Mouse (Mus musculus): ENCODE data around the gene Atp10a.
A peak's percentile ranks its signal among the peaks of the same experiment; 100 is the strongest.

Atp10a gene

DNA sequence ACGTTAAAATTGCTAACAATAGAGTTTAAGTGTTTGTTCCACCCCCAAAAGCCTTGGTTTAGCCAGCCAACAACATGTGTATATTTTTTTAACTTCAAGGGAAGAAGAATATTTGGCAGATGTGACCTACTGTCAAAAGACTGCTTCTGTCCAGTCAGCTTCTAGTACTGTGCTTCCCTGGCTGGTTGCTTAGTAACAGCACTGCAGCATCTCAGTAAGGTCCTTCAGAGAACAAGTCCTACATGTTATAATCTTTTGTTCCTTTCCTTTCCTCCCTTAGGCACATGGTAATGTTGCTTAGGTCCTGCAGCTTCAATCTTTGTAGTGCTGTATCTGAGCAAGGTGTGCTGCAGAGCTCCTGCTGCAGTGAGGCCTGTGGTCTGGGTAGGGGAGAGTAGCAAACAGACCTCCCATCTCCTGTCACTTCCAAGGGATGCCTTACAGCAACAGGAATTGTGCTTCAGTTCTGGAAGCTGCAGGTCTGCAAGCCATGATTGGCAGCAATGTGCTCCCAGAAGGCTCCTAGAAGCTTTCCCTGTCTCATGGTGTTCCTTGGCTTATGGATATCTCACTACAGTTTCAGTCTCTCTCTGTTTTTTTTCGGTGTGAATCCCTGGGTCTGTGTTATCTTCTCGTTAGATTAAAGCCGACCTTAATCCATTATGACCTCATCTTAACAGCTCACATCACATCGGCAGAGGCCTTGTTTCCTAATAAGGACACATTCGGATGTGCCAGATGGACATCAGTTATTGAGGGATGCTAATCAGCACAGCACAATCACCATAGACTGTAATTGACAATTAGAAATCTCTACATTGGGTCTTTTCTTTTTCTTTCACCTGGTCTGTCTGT, 34.3 kb downstream of the Atp10a start:
- DNase-seq (ENCODE audit: inconsistent ontology term): no peak

- peak; percentile 39 for DNase-seq (ENCODE audit: inconsistent ontology term)
Observed at GRCm38 (mm10) chr7:58690997-58691596, 35.1 kb downstream of the Atp10a start.

DNA sequence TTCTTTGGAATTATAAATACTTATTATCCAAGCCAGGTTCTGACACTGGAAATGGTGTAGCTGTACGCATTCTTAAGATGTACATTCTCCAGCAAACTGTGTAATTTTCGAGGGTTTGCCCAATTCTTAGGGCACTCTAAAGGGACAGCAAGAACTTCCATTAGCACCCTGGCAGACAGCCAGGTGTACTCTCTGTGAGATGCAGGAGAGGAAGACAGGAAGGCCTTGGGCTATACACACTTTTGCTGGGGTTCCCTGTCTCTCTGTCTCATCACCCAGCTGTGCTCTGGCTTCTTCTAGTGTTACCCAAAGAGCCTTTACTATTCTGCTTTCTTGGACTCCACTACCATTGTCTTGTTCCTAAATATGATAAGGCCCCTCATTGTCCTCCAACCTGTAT, 36.7 kb downstream of the Atp10a start:
- no peak for DNase-seq (ENCODE audit: inconsistent ontology term)

DNA sequence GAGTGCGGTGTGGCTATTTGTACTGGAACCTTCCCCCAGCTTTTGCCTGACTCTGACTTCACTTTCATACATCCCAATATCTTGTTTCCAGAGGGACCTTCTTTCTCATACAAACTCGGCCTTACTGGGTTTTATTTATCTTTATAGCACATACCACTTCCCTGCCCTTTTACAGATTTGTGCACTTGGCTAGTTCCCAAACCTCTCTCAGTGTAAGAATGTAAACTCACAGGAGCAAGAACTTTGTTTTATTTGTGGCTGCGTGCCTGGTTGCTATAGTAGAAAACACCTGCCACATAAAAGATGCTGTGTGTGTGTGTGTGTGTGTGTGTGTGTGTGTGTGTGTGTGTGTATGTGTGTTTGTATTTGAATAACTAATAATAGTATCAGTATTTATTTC, 37.4 kb downstream of the Atp10a start:
- peak; percentile 49 for DNase-seq (ENCODE audit: inconsistent ontology term)

DNA sequence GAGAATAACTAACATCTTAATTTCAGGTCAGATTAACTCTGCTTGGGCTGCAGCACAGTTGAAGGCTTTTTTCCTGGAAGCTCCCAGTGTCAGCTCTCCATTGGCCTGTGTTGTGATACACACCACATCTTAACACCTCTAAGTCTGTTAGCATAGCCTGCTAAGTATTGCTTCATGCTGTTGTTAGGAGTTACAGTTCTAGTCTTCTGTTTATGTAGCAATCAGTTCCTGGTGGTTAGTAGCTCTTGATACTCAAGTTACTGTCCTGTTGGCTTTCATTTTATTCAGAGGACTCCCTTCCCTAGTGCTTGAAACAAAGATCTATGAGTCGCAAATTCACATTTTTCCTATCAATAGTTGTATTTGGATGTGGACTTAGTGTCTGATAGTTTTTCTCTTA, 39.7 kb downstream of the Atp10a start:
- no peak for DNase-seq (ENCODE audit: inconsistent ontology term)

- DNase-seq (ENCODE audit: inconsistent ontology term): no peak
Observed at GRCm38 (mm10) chr7:58697092-58697491, 41.1 kb downstream of the Atp10a start.

- no peak for DNase-seq (ENCODE audit: inconsistent ontology term)
Observed at GRCm38 (mm10) chr7:58698738-58699442, 42.9 kb downstream of the Atp10a start.

DNA sequence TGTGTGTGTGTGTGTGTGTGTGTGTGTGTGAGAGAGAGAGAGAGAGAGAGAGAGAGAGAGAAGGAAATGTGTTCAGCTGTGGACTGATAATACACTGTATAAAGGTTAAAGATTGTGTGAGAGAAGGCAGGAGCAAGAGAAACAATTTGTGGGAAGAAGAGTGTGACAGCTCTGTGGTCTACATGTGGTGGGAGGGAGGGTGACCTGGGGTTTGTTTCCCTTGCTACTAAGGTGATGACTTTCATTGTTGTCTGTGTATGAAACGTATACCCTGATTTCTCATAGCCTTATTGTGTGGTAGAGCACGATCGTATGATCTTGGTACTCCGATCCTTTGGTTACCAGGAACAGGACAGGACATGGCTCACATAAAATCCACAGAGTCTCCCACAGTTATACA, 45.3 kb downstream of the Atp10a start:
- DNase-seq (ENCODE audit: inconsistent ontology term): no peak

DNA sequence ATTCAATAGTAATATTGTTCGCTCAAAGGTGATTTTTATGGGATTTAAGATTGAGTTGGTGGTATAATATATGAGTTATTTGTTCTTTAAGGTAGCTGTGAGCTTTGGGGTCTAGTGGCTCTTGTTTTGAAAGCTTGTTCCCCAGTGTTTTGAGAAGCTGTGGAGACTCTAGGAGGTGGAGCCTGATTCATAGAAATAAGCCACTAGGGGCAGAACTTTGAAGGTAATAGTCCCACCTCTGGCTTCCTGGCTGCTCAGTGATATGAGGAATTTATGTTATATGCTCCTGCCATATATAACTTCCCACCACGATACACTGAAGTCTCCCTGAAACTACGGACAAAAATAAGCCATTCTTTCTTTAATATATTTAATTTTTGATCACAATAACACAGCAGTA, 49.2 kb downstream of the Atp10a start:
- no peak for DNase-seq (ENCODE audit: inconsistent ontology term)

GRCm38 (mm10) chr7:58709306-58709705, 53.3 kb downstream of the Atp10a start:
- DNase-seq (ENCODE audit: inconsistent ontology term): no peak

DNA sequence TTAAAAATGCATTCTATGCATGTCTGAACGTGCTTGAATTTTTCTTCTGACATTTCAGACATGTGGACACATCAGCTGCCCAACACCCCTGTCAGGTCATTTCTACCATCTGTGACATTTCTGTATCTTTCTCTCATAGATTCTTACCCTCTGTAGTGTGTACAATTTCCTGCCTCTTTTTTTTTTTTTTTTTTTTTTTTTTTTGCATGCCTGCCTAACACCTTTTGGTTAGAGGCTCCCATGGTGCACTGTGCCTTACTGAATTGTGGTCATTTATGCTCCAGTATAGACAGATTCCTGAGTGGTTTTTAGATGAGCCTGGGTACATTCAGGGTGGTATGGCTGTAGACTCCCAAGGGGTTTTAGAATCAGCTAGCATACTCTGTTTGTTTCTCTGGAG, 54.3 kb downstream of the Atp10a start:
- DNase-seq (ENCODE audit: inconsistent ontology term): no peak

GRCm38 (mm10) chr7:58711811-58712210, 55.8 kb downstream of the Atp10a start:
- no peak for DNase-seq (ENCODE audit: inconsistent ontology term)

GRCm38 (mm10) chr7:58715576-58716144, 59.7 kb downstream of the Atp10a start:
- no peak for DNase-seq (ENCODE audit: inconsistent ontology term)

GRCm38 (mm10) chr7:58716626-58717025, 60.7 kb downstream of the Atp10a start:
- DNase-seq (ENCODE audit: inconsistent ontology term): no peak

DNA sequence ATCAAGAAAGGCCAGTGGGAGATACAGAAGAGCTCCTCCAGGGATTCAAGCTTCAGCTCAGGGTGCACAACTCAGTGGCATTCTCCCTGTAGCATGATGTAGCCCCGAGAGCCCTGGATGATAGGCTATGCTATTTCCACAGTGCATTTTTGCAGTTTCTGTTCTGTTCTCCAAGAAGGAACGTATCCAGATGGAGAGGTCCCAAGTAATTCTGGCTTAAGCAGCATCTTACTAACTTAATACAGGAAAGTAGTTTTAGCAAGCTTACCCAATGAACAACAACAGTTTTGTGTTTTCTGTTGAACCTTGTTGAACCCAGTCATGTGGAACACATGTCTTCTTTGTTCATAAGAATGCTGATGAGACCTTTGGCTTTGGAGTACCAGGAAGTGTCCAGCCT, 62.6 kb downstream of the Atp10a start:
- DNase-seq (ENCODE audit: inconsistent ontology term): peak; percentile 78

GRCm38 (mm10) chr7:58719218-58719938, 63.4 kb downstream of the Atp10a start:
- peak; percentile 45 for DNase-seq (ENCODE audit: inconsistent ontology term)

DNA sequence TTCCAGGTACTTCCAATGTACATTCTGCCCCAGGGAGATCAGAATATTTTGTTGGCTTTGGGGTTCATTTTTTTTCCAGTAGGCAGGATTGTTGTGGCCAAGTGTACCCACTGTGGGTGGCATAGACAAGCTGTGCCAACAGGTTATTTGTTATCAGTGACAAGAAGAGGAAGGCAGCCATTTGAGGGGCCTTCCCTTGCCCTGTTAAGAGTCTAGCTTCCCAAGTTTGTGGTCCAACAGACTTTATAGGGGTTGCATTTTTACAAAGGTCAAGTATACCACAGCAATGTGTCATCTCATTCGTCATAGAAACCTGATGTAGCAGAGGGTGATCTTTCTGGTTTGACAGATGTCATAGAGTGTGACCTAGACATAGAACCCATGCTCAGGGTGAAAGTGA, 66.3 kb downstream of the Atp10a start:
- no peak for DNase-seq (ENCODE audit: inconsistent ontology term)

DNA sequence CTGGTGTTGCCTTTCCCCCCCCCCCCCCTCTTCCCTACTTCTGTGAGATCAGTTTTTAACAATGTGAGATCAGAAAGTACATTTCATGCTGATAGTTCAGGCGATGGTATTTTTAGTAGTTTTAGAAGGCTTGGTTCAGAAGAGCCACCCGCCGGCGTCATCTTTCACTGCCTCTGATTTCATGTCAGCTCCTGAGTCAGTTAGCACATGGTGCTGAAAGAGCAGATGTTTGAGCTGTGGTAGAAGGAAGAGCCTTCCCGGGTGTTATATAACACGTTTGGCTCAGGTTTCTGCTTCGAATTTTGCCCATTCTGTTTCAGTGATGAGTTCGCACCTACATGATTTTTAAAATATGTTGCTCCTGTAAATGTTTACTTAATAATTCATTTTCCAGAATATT, 74.2 kb downstream of the Atp10a start:
- DNase-seq (ENCODE audit: inconsistent ontology term): no peak

DNA sequence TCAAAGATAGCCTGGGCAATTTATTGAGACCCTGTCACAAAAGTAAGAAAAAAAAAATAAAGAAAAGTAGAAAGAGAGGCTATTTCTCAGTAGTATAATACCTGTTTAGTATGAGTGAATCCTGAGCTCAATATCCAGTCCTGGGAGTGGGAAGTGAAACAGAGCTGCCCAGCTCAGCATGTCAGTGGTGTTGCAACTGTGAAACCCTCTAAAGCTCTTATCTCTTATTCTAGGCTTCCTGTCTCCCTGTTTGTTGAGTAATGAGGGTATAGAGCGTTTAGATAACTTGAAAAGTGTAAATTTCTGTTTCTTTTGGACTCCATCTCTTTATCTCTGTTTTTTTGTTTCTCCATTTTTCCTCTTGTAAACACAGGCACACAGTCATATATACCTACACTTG, 74.9 kb downstream of the Atp10a start:
- DNase-seq (ENCODE audit: inconsistent ontology term): no peak

DNA sequence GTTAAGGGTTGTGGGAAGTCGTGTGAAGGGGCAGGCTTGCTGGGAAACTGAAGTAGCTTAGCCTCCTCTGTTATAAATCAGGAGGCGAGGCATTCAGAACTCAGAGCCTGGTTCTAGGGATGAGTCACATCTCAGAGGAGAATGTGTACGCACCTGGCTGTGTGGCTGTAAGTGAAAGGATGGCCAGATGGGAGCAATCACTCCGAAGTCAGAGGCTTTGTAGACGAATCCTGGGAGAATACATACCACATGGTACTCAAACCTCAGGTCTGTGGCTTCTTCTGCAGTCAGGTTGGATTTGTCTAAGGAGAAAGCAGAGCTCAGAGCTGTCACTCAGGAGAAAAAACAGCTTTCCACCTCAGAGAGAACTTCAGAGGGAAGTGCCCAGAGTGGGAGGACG, 76.4 kb downstream of the Atp10a start:
- DNase-seq (ENCODE audit: inconsistent ontology term): no peak

GRCm38 (mm10) chr7:58733490-58733901, 77.5 kb downstream of the Atp10a start:
- DNase-seq (ENCODE audit: inconsistent ontology term): peak; percentile 61
